Mouse (Mus musculus) kidney, postnatal 10 days (tissue): ENCODE measurements around the gene Wnt3a.

Experiments
- DNase-seq: peaks from one replicate; pipeline ENCODE4 v3.0.0; 2021; ENCODE audit warnings: mixed read lengths

Wnt3a gene

GRCm38 (mm10) chr11:59260706-59261493, 29.7 kb downstream of the Wnt3a start:
- DNase-seq, result no peak

GRCm38 (mm10) chr11:59259647-59260046, 30.9 kb downstream of the Wnt3a start:
- no peak for DNase-seq

- DNase-seq, result no peak
Measured at GRCm38 (mm10) chr11:59248101-59248500, 42.5 kb downstream of the Wnt3a start.

GRCm38 (mm10) chr11:59243856-59244255, 46.7 kb downstream of the Wnt3a start:
- no peak for DNase-seq

- DNase-seq, result no peak
Measured at GRCm38 (mm10) chr11:59241841-59242240, 48.7 kb downstream of the Wnt3a start.

GRCm38 (mm10) chr11:59239796-59240195, 50.8 kb downstream of the Wnt3a start:
- DNase-seq, result no peak

- no peak for DNase-seq
Measured at GRCm38 (mm10) chr11:59239428-59239785, 51.1 kb downstream of the Wnt3a start.

- peak; percentile 84 for DNase-seq
Measured at GRCm38 (mm10) chr11:59238525-59239427, 51.8 kb downstream of the Wnt3a start.

- no peak for DNase-seq
Measured at GRCm38 (mm10) chr11:59232797-59233196, 57.8 kb downstream of the Wnt3a start.

- peak; percentile 84 for DNase-seq
Measured at GRCm38 (mm10) chr11:59230144-59230760, 60.3 kb downstream of the Wnt3a start.

GRCm38 (mm10) chr11:59228122-59228953, 62.2 kb downstream of the Wnt3a start, which contains the start of gene Arf1:
Gene Arf1, minus strand, starts transcription at chr11:59228270.
- DNase-seq, result peak; percentile 98

GRCm38 (mm10) chr11:59227604-59228121, 62.9 kb downstream of the Wnt3a start:
- no peak for DNase-seq

- peak; percentile 24 for DNase-seq
Measured at GRCm38 (mm10) chr11:59226787-59227603, 63.6 kb downstream of the Wnt3a start.

GRCm38 (mm10) chr11:59226251-59226650, 64.3 kb downstream of the Wnt3a start:
- DNase-seq, result no peak

- DNase-seq, result no peak
Measured at GRCm38 (mm10) chr11:59225167-59225566, 65.4 kb downstream of the Wnt3a start.

- no peak for DNase-seq
Measured at GRCm38 (mm10) chr11:59224470-59224869, 66.1 kb downstream of the Wnt3a start.

GRCm38 (mm10) chr11:59224025-59224424, 66.5 kb downstream of the Wnt3a start:
- DNase-seq, result no peak

GRCm38 (mm10) chr11:59222306-59222705, 68.2 kb downstream of the Wnt3a start:
- DNase-seq, result no peak

GRCm38 (mm10) chr11:59221604-59222003, 68.9 kb downstream of the Wnt3a start:
- DNase-seq, result no peak

GRCm38 (mm10) chr11:59219064-59219463, 71.5 kb downstream of the Wnt3a start:
- DNase-seq, result peak; percentile 60

- peak; percentile 35 for DNase-seq
Measured at GRCm38 (mm10) chr11:59218389-59218998, 72.1 kb downstream of the Wnt3a start.
